ENCODE assay signal across 8 mouse cellular contexts in the genomic region with DNA sequence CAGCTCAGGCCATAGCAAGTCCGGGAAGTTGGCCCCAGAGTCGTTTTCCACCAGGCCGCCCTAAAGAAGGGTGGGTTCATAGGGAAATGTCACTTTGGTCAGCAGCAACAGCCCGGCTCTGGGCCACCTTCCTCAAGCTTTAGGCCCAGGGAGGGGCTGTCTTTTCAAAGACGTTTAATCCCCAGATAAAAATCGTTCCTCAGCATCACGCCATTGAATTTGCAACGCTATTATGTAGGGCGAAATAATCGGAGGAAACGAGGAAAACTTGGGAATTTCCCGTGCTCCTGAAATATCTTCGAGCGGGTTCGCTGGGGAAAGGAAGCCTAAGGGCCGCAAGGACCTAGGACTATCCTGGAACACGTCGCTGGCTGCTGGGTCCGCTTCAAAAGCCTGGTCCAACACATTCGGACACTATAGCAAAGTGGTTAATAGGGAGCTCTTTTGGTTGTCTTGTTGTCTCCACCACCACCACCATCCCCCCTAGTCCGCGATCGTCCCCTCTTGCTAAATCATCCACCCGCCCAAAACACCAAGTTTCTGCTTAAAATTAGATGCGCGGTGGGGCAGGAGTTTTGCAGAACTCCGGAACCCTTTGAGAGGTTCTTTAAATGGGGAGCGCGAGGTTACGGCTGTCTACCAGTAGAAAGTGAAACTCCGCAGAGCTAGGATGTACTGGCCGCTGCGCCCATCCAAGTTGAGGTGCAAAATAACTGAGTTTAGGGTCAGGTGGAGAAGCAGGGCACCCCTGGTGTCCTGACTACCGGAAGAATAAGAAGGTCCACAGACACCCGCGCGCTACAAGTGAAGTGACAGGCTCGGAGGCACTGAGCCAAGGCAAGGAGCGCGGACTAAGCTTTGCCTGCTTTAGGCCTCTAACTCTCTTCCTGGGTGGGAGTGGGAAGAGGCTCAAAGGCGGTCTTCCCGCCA. TPM values are rescaled to one million over a fixed set of nuclear protein-coding genes. Genes with fewer than 3 reads are reported as not detected.
DNase-seq lines count a peak whose midpoint lies in the region; ATAC-seq and TF ChIP-seq lines count a peak whose summit lies in the region.

No protein-coding gene starts in this region.

- H3K36me3 ChIP-seq in liver, adult 2 months (ENCODE audit: control insufficient read depth, insufficient read depth, low read length), result no peaks in the 10 kb centered on the region
- H3K36me3 ChIP-seq in hindbrain, embryonic 10.5 days, result peaks cover 8% of the 10 kb centered on the region
- H3K36me3 ChIP-seq in lung, postnatal 0 days (ENCODE audit: insufficient read depth, low read length), result no peaks in the 10 kb centered on the region

- peaks cover 29% of the 10 kb centered on the region for H3K27me3 ChIP-seq in liver, adult 2 months (ENCODE audit: control insufficient read depth, insufficient read depth, low read length)
- peaks cover 100% of the 10 kb centered on the region for H3K27me3 ChIP-seq in hindbrain, embryonic 10.5 days (ENCODE audit: insufficient read depth, poor library complexity, severe bottlenecking)
- peaks cover 86% of the 10 kb centered on the region for H3K27me3 ChIP-seq in lung, postnatal 0 days (replicated peaks; ENCODE audit: insufficient read depth, low read length)

- TF ChIP-seq CTCF in liver, adult 2 months (IDR thresholded peaks at IDR 0.05; ENCODE audit: low read depth, low read length), result no peak
- no peak for TF ChIP-seq CTCF in embryonic fibroblast, embryonic 13.5 days (IDR thresholded peaks at IDR 0.05; ENCODE audit: borderline replicate concordance, insufficient read depth, low read length)
- TF ChIP-seq CTCF in lung, postnatal 0 days (IDR thresholded peaks at IDR 0.05), result no peak

- no peak for TF ChIP-seq EP300 in lung, postnatal 0 days (IDR thresholded peaks at IDR 0.05)

- H3K27ac ChIP-seq in liver, adult 2 months (replicated peaks; ENCODE audit: insufficient read depth, low read depth, low read length), result no peak overlapping the region
- H3K27ac ChIP-seq in embryonic fibroblast, embryonic 13.5 days (ENCODE audit: insufficient read depth, low read length), result no peak overlapping the region
- peak overlapping the region; percentile 90 for H3K27ac ChIP-seq in hindbrain, embryonic 10.5 days
- H3K27ac ChIP-seq in lung, postnatal 0 days (ENCODE audit: low read length), result no peak overlapping the region

- no peaks in the 10 kb centered on the region for H3K79me2 ChIP-seq in liver, adult 2 months (ENCODE audit: control insufficient read depth, insufficient read depth, low read length)

- WGBS in liver, adult 2 months, result 2% methylated on average over 42 of the region's 42 CpGs
- under 1% methylated on average over 42 of the region's 42 CpGs for WGBS in hindbrain, embryonic 10.5 days
- 3% methylated on average over 42 of the region's 42 CpGs for WGBS in lung, postnatal 0 days

- H3K4me2 ChIP-seq in lung, postnatal 0 days (replicated peaks; ENCODE audit: low read depth, low read length), result peak overlapping the region; percentile 92

- peak overlapping the region; percentile 68 for H3K4me3 ChIP-seq in liver, adult 2 months (ENCODE audit: insufficient read depth, low read depth, low read length)
- H3K4me3 ChIP-seq in embryonic fibroblast, embryonic 13.5 days (ENCODE audit: insufficient read depth, low read length), result peak overlapping the region; percentile 48
- peak overlapping the region; percentile 71 for H3K4me3 ChIP-seq in hindbrain, embryonic 10.5 days
- H3K4me3 ChIP-seq in lung, postnatal 0 days (ENCODE audit: low read depth, low read length), result peak overlapping the region; percentile 60

- no peaks in the 10 kb centered on the region for H3K9me3 ChIP-seq in hindbrain, embryonic 10.5 days
- H3K9me3 ChIP-seq in lung, postnatal 0 days (ENCODE audit: low read length), result no peaks in the 10 kb centered on the region

- H3K9ac ChIP-seq in liver, adult 2 months (ENCODE audit: low read depth, low read length), result no peak overlapping the region
- no peak overlapping the region for H3K9ac ChIP-seq in lung, postnatal 0 days (replicated peaks; ENCODE audit: low read depth)

- H3K4me1 ChIP-seq in liver, adult 2 months (ENCODE audit: control insufficient read depth, insufficient read depth, low read length), result peaks cover 7% of the 10 kb centered on the region; the same call in 1 of the 2 replicates
- H3K4me1 ChIP-seq in embryonic fibroblast, embryonic 13.5 days (ENCODE audit: control insufficient read depth, insufficient read depth, low read length), result no peaks in the 10 kb centered on the region
- H3K4me1 ChIP-seq in hindbrain, embryonic 10.5 days (replicated peaks), result peaks cover 85% of the 10 kb centered on the region
- peaks cover 7% of the 10 kb centered on the region; the same call in 1 of the 2 replicates for H3K4me1 ChIP-seq in lung, postnatal 0 days (ENCODE audit: insufficient read depth, low read depth, low read length)

- no peak for TF ChIP-seq POLR2A in liver, adult 2 months (IDR thresholded peaks at IDR 0.05; ENCODE audit: extremely low read depth, insufficient read depth, low read length)
- no peak for TF ChIP-seq POLR2A in embryonic fibroblast, embryonic 13.5 days (IDR thresholded peaks at IDR 0.05; ENCODE audit: low read depth, low read length)

- peak; percentile 12 for DNase-seq in liver, adult 2 months (ENCODE audit: extremely low read depth, low read depth, low spot score)
- no peak for DNase-seq in liver
- DNase-seq in hindbrain, embryonic 10.5 days (ENCODE audit: low spot score), result peak; percentile 58
- no peak for DNase-seq in lung, postnatal 0 days (ENCODE audit: low spot score)
- DNase-seq in layer of hippocampus, adult 8-10 months (ENCODE audit: low spot score in 2 of 2), result no peak
- no peak for DNase-seq in right cerebral cortex, postnatal 14 days

- no peak for ATAC-seq in lung, postnatal 0 days
- ATAC-seq in activated CD4-positive, CD25-positive, alpha-beta regulatory T cell, adult 4 months, result no peak

RNA-seq across cellular contexts. Expression of a gene that starts 1.3 kb away (rescaled TPM):
- total RNA-seq in liver, adult 2 months (2014; rRNA removed), result 0.07 and 0.28 TPM in 2 replicates
- polyA plus RNA-seq in liver, adult 2 months (2012; rRNA removed), result 0.05 and 0.07 TPM in 2 replicates
- polyA plus RNA-seq in embryonic fibroblast, embryonic 13.5 days (2011; ENCODE audit: insufficient read length, low read depth, missing spikeins), result 4.8 and 15.7 TPM in 2 replicates
- 188 and 212 TPM in 2 replicates for polyA plus RNA-seq in hindbrain, embryonic 10.5 days (2016; fragmentation: Nextera tagmentation; extraction: Ambion mirVana)
- polyA plus RNA-seq in lung, postnatal 0 days (2015; fragmentation: Nextera tagmentation; extraction: Ambion mirVana), result 2.2 and 3.4 TPM in 2 replicates
- total RNA-seq in layer of hippocampus, adult 8-10 months (2022), result 1 to 10 TPM; 4.7 to 5.2 (median 5.1) TPM
- under 1 TPM in 1 of 2 experiments, not detected in 1; 0.22 TPM for polyA plus RNA-seq in activated CD4-positive, CD25-positive, alpha-beta regulatory T cell, adult 4 months (2017; shearing (Covaris generic))

Comparison
In these comparisons a context has a peak if more than half of its experiments do, and no peak if none do; other contexts are left out.
1. DNase-seq: peak in liver, adult 2 months (single experiment) and hindbrain, embryonic 10.5 days (single experiment); none in liver (single experiment), lung, postnatal 0 days (single experiment), layer of hippocampus, adult 8-10 months (0 of 2) and right cerebral cortex, postnatal 14 days (single experiment).
2. RNA of a gene that starts 1.3 kb away (polyA plus RNA-seq): 188 to 212 TPM in hindbrain, embryonic 10.5 days; 4.8 to 15.7 TPM in embryonic fibroblast, embryonic 13.5 days, 2.2 to 3.4 TPM in lung, postnatal 0 days, 0.22 TPM in activated CD4-positive, CD25-positive, alpha-beta regulatory T cell, adult 4 months and 0.05 to 0.07 TPM in liver, adult 2 months; every median in the first group is over 10 times any median in the second.
3. Peak in every context shown above with its lines, with median percentiles within 50 percentile points of each other: H3K4me3 ChIP-seq.